Mouse (Mus musculus) cerebellum, adult 11 months (tissue): ENCODE measurements around the gene Lgals3bp.

Source experiments
- DNase-seq: peaks from one replicate; pipeline ENCODE4 v3.0.0; 2022

Lgals3bp gene

DNA sequence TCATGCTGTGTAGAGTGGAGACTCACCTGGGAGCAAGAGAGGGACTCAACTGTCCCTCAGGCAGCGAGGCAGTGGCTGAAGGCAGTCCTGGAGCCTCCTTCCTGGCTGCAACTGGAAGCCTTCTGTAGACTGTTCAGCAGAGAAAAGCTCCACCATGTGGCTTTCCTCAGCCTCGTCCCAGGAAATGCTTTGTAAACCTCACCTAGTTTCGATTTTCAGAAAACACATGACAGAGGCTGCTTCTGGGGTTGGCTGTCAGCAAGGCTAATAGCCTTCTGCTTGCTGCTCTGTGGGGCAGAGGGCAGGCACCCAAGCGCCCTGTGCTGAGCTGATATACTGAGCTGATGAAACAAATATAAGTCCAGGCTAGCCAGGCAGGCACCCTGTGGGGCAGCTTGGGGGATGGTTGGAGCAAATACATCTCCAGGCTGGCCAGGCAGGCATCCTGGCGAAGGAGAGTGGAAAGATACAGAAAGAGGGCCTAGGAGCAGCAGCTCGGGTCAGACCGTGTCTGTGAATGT, at the start of gene Lgals3bp:
Gene Lgals3bp (minus strand): TSS at position 333 of the 521 bp plus-strand sequence.
- DNase-seq: peak; percentile 59

GRCm38 (mm10) chr11:118451211-118451610, 49.3 kb upstream of the Lgals3bp start:
- DNase-seq: no peak

- no peak for DNase-seq
Observed at GRCm38 (mm10) chr11:118448385-118448784, 46.5 kb upstream of the Lgals3bp start.

DNA sequence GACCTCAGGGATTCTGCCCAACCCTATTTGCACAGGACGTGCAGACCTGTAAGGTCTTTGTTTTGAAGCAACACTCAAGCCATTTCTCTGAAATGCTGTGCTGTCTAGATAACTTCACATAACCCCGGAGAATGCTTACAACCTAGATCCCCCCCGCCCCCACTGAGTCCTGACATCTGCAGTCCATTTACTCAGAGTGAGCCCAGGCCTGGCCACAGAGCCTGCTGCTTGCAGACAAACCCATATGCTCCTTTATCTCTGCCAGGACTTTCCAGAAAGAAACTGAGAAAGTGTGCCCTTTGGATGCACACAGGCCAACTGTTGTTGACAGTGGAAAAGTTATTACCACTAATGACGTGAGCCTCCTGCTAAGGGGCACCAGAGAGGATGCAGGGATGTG, 45.5 kb upstream of the Lgals3bp start:
- DNase-seq: no peak

GRCm38 (mm10) chr11:118445843-118446242, 44.0 kb upstream of the Lgals3bp start:
- DNase-seq: peak; percentile 51

DNA sequence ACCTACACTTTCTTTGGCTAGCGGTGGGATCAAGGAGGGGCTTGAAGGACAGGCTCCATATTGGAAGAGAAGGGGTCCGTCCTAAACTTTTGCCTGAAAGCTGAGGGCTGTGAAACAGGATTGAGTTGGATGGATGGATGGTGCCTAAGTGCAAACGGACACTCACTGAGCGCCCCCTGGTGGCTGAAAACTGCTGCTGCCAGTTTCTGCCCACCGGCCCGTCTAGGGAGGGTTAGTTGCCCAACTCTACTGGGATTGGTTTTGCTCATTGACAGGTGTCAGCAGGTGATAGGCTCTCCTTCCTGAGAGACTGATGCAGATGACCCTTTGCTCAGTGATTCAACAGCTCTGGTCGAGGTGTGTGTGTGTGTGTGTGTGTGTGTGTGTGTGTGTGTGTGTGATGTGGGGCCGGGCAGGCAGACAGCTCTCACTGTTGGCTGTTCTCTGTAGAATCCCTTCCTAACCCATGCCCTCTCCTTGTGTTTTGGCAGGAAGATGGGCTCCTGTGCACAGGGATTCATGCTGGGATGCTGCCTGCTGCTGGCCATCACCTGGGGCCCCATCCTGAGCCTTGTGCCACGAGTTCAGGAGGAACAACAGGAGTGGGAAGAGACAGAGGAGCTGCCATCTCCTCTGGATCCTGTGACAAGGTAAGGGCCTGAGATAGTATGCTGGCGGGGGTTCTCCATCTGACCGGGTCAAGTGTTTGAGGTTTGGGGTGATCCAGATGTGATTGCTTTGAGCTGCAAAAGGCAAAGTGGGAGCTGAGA, 41.5 kb upstream of the Lgals3bp start:
- peak; percentile 51 for DNase-seq

DNA sequence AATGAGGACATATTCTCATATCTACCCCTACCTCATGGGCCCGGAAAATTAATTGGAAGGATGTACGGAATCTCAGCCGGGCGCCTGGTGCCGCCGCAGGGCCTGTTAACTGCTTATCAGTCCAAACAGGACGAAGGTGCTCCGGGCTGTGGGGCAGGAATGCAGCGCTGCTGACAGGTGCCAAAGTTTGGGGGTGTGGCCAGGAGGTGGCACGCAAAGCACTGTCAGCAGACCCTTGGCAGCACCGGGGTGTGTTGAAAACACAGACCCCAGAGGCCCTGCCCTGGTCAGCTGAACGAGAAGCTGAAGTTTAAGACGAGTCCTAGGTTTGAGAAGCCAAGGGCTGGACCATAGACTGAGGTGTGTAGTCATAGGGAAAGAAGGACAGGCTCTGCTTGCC, 40.8 kb upstream of the Lgals3bp start:
- DNase-seq: no peak

GRCm38 (mm10) chr11:118438665-118439414, 36.9 kb upstream of the Lgals3bp start:
- no peak for DNase-seq

GRCm38 (mm10) chr11:118436471-118436935, 34.6 kb upstream of the Lgals3bp start:
- peak; percentile 75 for DNase-seq

DNA sequence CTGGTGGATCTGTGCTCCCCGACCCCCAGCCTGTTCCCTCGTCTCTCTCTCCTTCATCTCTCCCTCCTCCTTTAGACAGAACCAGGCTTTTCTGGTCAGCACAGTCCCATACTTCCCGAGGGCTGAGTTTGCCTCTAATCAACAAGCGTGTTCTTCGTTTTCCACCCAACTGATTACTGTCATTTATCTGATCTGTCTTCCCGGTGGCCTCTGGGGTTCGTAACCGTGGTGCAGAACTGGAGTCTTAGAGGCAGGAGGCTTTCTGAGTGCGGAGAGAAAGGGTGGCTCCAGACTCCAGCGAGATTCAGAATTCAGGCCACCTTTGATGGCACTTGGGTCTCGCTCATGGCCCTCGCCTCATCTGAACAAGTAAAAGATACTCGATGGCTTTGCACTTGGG, 32.2 kb upstream of the Lgals3bp start:
- no peak for DNase-seq

- DNase-seq: no peak
Observed at GRCm38 (mm10) chr11:118433398-118433868, 31.5 kb upstream of the Lgals3bp start.

DNA sequence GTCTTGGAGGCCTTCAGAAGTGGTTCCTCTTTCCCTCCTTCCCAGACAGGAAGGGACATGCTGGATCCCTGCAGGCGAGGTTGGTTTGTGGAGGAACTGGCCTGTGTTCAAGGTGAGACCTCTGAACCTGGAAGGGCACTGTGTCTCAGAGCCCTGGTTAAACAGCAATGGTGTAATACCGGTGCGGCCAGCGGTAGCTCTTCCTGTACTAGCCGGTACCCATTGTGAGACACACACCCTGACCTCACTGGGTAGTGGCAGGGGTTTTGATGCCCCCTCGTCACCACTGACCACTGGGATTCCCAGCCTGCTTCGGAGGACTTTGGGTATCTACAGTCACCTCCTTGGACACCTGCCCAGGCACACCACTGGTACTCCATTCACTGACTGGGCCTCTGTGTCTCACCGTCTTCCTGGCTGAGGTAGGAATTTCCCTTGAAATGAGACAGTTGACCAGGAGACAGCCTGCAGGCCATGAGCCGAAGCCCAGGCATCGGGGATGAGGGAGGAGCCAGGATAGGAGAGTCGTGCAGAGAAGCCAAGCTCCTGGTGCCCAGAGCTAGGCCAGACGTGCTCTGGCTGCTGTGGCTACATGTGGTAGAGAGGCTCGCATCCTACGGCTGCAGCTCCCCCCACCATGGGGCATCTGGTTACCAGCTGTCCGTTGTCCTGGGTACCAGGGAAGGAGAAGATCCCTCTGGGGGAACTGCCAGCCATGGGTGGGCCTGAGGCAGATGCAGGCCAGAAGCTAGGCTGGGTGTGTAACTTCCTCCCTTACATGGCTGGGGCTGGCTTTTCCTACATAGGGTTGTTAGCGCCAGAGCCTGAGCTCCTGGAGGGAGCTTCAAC, 29.4 kb upstream of the Lgals3bp start:
- no peak for DNase-seq

DNA sequence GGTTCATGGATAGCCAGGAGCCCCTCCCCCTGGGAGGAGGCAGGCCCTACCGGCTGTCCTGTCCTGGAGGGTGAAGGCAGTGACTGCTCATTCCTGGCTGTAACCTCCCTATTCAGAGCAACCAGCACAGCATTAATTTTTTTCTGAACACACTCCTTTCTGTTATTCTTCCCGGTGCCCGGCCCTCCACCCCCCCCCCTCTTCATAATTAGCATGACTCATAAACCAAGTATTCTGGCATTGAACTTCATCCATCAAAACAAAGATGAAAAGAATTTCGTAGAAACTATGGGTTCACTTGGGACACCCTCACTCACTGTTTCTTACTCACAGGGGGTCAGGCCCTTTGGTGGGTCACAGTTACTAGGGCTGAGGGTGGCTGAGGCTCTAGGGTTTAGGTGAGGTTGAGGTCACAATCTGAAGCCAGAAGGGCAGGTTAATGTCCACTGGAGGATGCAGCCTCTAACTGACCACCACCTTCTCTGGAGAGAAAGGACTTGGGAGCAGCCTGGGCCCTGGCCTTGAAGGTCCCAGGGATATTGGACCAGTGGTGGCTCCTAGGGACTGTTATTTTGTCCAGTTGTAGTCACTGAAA, 28.5 kb upstream of the Lgals3bp start:
- DNase-seq: no peak

DNA sequence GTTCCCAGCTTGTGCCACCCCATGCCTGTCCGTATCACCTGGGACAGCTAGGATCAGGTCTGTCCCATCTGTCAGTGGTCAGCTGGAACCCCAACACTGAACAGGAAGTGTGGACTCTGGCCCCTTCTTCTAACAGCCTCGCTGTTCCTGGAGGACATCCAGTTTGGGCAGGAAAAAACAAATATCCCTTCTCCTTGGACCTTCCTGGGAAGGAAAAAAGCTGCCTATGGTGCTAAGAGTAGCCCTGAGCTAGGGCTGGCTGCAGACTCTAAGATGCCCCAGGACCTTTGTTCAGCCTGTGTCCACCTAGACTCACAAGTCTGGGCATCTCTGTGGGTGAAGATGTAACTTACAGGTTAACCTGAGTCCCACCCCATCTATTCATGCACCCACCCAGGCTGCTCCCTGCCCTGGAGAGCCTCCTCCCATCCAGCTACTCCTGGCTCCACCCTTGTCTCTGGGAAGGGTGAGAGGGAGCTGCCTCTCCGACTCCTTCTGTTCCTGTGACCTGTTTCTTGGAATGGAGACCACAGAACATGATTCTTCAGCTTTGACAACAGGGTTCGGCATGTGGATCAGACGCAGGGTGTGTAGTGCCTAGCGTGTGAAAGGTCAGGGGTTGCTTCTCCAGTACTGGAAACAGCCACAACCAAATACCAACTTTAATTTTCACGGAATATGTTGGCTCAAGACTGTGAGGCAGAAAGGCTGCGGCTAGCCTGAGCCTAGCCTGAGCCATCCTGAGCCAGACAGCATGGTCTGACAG, 27.2 kb upstream of the Lgals3bp start:
- no peak for DNase-seq

DNA sequence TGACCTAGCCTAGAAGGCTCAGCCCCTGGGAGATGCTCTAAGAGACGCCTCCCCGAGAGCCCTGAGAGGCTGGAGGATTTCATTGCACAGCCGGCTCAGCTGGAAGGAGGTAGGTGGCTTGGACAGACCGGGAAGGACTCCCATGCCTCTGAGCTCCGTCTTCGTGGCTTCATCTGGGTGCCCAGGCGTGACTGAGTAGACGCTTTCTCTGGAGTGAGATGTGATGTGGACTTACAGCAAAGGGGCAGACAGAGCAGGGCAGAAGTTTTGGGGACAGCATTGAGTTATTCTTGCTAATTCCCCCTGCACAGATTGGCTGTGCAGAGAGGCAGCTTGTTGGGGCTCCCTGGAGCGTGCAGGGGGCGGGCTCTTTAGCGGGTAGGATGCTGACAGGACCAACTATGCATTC, 26.6 kb upstream of the Lgals3bp start:
- DNase-seq: no peak

- no peak for DNase-seq
Observed at GRCm38 (mm10) chr11:118427986-118428385, 26.1 kb upstream of the Lgals3bp start, which contains the start of gene C1qtnf1. C1qtnf1 (plus strand) TSS chr11:118428203.

DNA sequence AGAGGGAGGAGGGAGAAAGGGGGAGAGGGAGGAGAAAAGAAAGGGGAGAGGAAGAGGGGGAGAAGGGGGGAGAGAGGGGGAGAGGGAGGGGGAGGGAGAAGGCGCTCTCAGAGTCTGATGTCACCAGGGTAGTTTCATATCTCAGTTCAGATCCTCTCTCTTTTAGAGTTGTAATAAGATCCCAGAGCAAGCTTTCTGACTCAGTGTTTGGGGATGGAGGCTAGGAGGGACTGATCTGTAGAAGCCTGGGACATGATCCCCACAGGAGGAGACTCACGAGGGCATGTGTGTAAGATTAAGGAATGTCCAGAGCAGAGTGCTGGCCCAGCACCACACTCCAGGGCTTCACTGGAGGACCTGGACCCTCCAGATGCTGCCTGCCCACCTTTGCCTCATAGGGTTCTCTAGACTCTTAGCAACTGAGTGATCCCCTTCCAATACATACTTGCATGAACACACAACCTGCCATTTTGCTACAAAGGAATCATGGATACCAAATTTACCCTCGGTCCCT, 25.4 kb upstream of the Lgals3bp start:
- DNase-seq: no peak

- DNase-seq: no peak
Observed at GRCm38 (mm10) chr11:118426765-118427164, 24.9 kb upstream of the Lgals3bp start.

GRCm38 (mm10) chr11:118424621-118425335, 22.9 kb upstream of the Lgals3bp start:
- DNase-seq: no peak

GRCm38 (mm10) chr11:118423266-118423971, 21.5 kb upstream of the Lgals3bp start:
- DNase-seq: peak; percentile 66
